Mouse (Mus musculus): ENCODE data around the gene Kdm2a. TPM values are rescaled to one million over a fixed set of nuclear protein-coding genes. Genes with fewer than 3 reads are reported as not detected.
A peak's percentile ranks its signal among the peaks of the same experiment; 100 is the strongest.

Kdm2a gene
- 96.2 and 111 TPM in 2 replicates for total RNA-seq (2021)
- long read RNA-seq, experiment 1, partial matches to known transcripts: 9 of 25 reads
- long read RNA-seq, experiment 1, other reads (novel, unspliced or antisense): 16 of 25 reads
- long read RNA-seq, experiment 2, full-length matches to known transcripts: 4 of 20 reads
- long read RNA-seq, experiment 2, partial matches to known transcripts: 3 of 20 reads
- long read RNA-seq, experiment 2, other reads (novel, unspliced or antisense): 13 of 20 reads

GRCm38 (mm10) chr19:4397798-4398629 is at the start of gene Kdm2a:
Kdm2a (minus strand) TSS chr19:4398285.
- peak; percentile 67 for DNase-seq

GRCm38 (mm10) chr19:4447445-4447844 is 49.4 kb upstream of the Kdm2a start:
- DNase-seq: no peak

- no peak for DNase-seq
These were observed 48.8 kb upstream of the Kdm2a start for GRCm38 (mm10) chr19:4446661-4447420.

- peak; percentile 80 for DNase-seq
These were observed 44.3 kb upstream of the Kdm2a start for GRCm38 (mm10) chr19:4442408-4442807.

GRCm38 (mm10) chr19:4441621-4442161 is 43.6 kb upstream of the Kdm2a start:
- peak; percentile 60 for DNase-seq

DNA sequence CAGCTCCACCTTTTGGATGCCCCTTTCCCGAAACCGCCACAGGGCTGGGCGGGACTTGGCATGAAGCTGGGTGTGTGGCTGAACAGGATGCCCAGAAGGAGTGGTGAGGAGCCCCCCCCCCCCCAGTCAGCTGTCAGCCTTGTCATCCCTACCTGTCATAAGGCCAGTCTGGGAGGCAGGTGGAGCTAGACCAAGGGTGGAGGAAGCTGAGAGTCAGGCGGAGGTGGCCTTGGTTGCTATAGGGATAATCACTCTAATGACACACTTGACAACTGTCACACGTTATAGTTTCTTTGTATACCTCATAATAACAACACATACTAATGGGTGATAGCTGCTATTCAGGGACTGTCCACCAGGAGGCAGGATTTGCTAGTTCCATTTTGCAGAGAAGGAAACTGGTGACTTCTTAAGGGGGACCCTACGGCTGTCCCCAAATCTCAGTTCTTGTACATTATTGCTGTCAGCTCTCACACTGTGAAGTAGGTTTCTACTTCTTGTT is 43.1 kb upstream of the Kdm2a start:
- DNase-seq: peak; percentile 74

DNA sequence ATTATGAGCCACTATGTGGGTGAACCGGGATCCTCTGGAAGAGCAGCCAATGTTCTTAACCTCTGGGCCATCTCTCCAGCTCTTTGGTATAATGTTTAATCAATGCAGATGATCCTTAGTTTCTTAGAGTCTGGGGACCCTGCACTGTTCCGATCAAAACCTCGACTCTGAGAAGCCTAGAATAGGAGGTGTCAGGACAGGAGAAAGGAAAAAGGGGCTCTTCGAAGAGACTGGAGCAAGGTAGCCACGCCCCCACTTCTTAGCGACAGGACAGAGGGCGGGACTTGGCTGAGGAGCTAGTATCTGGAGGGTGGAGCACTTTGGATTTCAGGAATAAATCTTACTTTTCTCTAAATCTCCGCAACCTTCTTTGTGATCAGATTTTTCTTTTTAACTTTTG is 42.1 kb upstream of the Kdm2a start:
- peak; percentile 77 for DNase-seq

DNA sequence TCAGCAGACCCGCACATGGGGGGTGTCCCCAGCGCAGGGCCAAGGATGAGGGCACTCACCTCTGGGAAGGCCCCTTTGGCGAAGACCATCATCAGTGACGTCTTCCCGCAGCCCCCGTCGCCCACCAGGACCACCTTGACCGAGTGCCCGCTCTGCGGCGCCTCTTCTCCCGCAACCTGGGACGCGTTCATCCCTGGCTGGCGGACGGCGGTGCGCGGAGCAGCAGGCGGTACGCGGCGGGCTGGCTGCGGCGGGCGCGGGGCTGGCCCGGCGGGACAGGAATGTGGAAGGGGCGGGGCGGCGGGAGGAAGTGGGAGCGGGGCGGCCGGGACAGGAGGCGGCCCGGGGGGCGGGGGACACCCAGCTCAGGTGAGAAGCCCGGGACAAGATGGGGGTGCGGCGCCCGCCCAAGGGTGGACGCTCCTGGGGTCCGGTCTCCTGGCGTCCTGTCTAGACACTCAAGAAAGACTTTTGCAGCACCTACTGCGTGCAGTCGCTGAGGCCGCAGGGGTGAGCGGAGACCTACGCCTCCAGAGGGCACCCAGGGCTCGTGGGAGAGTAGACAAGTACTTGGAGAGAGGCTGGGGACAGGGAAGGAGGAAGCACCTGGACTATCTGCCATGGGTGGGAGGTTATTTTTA is 41.2 kb upstream of the Kdm2a start, which contains the start of gene Rhod:
Gene Rhod, minus strand, starts transcription at position 272 of the 641 bp plus-strand sequence.
- peak; percentile 88 for DNase-seq

DNA sequence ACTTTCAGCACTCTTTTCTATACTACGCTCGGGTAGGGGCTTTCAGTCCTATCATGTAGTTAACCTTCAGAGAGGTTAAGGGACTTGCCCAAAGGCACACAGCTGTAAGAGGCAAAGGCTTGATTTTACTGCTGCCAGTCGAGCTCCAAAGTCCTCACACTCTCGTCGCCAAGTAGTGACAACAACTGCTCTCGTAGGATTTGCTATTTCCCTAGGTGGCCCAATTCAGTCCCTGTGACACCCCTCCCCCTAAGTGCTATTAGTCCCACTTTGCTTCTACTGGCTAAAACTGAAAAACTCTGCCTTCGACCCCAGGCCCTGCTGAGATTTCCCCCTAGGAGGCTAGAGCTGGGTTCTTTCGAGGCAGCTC is 40.7 kb upstream of the Kdm2a start:
- DNase-seq: no peak

DNA sequence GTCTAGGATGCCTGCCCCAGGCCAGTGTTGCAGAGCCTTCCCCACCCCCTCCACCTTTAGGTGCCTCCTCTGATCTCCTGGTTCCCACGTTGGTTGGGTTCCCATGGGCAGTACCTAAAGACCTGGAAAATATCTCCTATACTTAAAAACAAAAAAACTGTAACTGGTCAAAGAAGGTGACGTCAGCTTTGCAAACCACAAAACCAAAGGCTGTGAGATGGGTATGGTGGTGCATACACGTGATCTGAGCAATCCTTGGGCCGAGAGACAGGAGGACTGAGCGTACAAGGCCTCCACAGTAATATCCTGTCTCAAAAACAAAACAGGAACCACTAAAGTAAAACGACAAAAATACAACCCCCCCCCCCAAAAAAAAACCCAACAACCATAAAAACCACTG is 39.8 kb upstream of the Kdm2a start:
- DNase-seq: no peak

GRCm38 (mm10) chr19:4436254-4436653 is 38.2 kb upstream of the Kdm2a start:
- DNase-seq: no peak

DNA sequence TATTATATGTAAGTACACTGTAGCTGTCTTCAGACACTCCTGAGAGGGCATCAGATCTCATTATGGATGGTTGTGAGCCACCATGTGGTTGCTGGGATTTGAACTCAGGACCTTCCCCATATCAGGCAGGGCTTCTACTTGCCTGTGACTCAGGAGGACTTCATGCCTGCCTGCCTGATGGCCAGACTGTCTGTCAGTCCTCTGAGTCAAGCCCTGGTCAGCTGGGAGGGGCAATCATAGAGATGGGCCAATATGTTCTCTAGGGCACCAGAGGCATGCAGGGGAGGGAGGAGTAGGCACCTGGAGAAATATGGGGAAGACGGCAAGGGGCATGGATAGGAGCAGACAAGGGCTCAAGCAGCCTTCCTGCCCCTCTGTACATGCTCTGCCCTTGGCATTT is 36.9 kb upstream of the Kdm2a start:
- DNase-seq: no peak

DNA sequence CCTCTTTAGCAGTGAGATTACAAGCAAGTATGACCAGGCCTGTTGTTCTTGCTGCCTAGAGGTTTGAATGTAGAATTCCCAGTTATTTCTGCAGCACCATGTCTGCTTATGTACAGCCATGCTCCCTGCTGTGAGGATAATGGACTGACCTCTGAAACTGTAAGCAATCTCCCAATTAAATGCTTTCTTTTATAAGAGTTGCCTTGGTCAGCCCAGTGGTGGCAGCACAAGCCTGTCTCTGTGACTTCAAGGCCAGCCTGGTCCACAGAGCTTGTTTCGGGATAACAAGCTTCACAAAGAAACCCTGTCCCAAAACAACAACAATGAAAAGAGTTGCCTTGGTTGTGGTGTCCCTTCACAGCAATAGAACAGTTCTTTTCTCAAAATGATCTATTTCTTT is 35.7 kb upstream of the Kdm2a start:
- no peak for DNase-seq

- no peak for DNase-seq
These were observed 32.1 kb upstream of the Kdm2a start for GRCm38 (mm10) chr19:4430091-4430620.

GRCm38 (mm10) chr19:4425610-4426366 is 27.7 kb upstream of the Kdm2a start:
- DNase-seq: peak; percentile 66

DNA sequence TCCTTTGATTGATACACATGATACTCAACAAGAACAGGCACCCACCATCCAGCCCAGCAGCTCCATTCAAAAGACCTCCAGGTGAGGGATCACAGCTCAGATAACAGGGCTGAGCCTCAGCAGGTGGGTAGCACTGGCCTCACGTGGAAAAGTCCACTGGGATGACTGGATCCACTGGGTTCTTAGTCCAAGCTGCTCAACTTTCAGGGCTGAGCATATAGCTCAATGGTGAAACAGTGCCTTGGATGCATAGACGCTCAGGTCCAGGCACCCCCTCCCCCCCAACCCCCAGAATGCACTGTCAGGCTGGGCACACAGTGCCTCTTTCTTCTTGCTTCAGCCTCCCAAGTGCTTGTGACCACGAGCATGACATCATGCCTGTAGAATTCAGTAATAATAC is 24.9 kb upstream of the Kdm2a start:
- DNase-seq: no peak

DNA sequence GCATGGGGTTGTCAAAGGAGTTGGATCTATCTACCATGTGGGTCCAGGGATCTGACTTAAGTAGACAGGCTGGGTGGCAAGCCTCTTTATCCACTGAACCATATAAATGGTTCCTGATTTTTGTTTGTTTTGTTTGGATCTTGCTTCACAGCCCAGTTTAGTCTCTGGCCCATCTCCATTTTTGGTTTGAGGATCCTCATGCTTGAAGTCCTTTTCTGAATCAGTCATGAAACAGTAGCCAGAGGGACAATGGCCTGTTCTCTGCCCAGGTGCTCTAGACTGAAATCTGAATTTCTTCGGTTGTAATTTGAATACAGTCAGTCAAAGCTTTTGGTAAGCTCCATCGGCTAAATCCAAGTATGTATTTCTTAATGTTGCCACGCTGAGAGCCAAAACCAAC is 24.5 kb upstream of the Kdm2a start:
- DNase-seq: no peak

DNA sequence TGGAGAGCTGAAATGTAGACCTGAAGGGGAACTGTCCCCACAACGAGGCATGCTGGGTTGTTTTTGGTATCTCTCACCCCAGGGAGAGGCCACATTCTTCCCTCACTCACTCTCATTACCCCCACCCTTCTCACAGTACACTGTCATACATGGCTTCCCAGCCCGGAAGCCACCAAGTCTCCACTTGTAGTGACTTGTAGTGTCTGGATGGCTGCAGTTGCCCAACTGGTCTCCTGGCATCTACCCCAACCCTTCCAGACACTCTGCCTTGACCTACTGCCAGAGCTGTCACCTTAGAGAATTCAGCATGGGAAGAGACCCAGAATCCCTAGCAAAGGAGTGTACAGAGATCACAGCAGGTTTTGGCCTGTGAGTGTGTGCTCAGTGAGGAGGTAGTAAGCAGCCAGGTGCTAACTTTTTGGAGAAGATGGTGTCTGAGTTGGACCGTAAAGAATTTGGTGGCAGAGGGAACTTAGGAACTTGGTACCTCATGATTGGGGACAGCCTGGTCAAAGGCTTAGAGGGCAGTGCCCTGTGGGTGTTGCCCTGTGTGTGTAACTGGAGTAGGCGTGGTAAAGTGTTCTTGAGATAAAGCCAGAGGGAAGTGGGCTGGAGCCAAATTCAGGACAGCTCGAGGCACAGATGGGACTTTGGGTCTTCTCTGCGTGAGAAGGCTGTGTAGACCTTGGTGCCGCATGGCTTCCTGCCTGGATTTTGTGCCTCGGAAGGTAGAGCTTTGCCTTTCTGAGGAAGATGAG is 22.2 kb upstream of the Kdm2a start:
- DNase-seq: peak; percentile 29

GRCm38 (mm10) chr19:4419711-4420110 is 21.6 kb upstream of the Kdm2a start:
- no peak for DNase-seq

GRCm38 (mm10) chr19:4417713-4418112 is 19.6 kb upstream of the Kdm2a start:
- DNase-seq: no peak
